Mouse (Mus musculus) ES-CJ7 (cell line): ENCODE data around the gene Capn7.

ENCODE experiments used
- DNase-seq: peaks from one replicate; pipeline ENCODE4 v3.0.0; 2011; ENCODE audit warnings: low read depth, low spot score

Capn7 gene

DNA sequence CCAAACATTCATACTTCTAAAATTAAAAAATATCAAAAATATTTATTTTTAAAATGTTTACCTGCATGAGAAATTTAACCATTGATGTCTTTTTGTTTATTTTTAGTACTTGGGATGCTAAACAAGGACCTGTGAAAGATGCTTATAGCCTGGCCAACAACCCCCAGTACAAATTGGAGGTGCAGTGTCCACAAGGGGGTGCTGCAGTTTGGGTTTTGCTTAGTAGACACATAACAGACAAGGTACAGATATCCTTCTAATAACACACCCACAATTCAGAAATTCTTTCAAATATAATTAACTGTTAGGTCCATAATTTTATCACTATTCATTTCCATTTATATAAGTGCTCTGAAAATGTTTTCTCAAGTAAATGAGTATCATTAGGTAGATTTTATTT, 28.9 kb downstream of the Capn7 start:
- DNase-seq, result peak; percentile 55

- no peak for DNase-seq
Observed at GRCm38 (mm10) chr14:31367951-31368350, 31.5 kb downstream of the Capn7 start.

- DNase-seq, result no peak
Observed at GRCm38 (mm10) chr14:31369377-31369776, 32.9 kb downstream of the Capn7 start.

GRCm38 (mm10) chr14:31374390-31374789, 38.0 kb downstream of the Capn7 start:
- no peak for DNase-seq

GRCm38 (mm10) chr14:31376331-31376730, 39.9 kb downstream of the Capn7 start:
- DNase-seq, result no peak

DNA sequence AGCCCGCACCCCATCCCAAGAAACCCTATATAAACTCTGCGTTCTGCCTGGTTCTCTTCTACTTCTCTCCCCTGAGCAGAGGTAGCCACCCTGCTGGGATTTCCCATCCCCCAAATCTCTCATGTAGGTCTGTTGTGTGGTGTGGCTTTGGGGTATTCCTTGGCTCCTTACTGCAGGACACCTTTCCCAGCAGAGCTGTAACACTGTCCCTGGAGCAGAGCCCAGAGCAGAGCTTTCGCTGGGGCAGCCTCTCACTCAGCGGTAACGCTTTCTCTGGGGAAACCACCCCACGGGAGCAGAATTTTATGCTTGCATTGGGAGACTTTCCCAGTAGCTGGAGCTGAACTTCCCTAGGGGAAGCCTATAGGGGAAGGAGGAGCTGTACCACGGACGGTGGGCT, 45.8 kb downstream of the Capn7 start:
- no peak for DNase-seq

DNA sequence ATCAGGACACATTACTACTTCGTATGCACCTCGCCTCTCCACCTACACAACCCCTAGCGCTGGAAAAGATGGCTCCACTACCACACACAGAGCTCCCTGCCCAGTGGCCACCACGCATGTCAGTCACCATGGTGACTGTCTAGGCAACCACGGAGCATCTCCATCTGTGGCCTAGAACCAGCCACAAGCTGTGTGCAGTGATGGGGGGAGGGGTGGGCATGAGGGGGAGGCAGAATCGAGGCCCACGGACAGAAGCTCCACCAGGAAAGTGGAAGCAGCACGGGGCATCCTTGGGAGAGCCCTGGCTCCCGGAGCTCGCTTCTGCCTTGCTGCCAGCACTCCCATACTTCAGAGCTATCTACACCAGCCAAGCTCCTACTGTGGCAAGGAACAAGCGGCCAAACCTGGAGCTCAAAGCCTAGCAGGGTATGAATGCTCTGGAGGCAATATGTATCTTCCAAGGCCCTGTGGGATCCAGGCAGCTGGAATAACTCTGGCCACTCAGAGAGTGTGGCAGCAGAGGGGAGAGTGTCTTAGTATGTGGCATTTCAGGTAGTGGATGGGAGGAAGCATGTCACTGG, 47.1 kb downstream of the Capn7 start:
- DNase-seq, result no peak

- no peak for DNase-seq
Observed at GRCm38 (mm10) chr14:31384366-31385323, 48.2 kb downstream of the Capn7 start.

- DNase-seq, result no peak
Observed at GRCm38 (mm10) chr14:31385406-31385805, 49.0 kb downstream of the Capn7 start.

DNA sequence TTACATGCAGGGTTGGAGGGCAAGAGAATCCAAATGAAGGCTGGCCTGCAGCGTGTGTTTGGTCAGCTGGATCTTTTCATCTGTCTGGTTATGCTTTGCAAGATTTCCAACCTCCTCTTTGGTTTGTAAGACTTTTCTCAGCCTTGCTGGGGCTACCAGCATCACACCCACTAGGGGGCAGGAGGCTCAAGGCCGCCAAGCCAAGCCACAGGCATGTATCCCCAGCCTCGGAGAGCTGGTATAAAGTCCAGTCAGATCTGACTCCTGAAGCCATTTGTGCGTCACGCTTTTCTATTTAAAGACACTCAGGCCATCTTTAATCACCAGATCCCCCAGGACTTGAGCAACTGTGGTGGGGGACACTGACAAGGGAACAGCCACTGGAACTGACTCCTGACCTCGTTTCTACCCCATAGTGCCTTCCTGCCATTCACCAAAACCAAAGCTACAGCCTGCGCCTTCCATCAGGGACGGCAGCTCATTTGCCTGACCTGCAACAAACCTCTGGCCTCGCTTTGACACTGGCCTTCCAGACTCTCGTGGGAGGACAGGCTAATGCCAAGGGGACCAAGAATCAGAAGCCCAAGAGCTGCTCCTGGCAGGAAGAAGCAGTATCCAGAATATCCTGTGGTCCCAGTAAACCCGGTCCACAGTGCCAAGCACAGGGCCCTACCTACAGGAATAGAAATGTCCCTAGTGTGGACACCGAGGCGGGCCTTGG, 49.7 kb downstream of the Capn7 start:
- peak; percentile 39 for DNase-seq

GRCm38 (mm10) chr14:31387301-31387981, 51.0 kb downstream of the Capn7 start:
- no peak for DNase-seq

DNA sequence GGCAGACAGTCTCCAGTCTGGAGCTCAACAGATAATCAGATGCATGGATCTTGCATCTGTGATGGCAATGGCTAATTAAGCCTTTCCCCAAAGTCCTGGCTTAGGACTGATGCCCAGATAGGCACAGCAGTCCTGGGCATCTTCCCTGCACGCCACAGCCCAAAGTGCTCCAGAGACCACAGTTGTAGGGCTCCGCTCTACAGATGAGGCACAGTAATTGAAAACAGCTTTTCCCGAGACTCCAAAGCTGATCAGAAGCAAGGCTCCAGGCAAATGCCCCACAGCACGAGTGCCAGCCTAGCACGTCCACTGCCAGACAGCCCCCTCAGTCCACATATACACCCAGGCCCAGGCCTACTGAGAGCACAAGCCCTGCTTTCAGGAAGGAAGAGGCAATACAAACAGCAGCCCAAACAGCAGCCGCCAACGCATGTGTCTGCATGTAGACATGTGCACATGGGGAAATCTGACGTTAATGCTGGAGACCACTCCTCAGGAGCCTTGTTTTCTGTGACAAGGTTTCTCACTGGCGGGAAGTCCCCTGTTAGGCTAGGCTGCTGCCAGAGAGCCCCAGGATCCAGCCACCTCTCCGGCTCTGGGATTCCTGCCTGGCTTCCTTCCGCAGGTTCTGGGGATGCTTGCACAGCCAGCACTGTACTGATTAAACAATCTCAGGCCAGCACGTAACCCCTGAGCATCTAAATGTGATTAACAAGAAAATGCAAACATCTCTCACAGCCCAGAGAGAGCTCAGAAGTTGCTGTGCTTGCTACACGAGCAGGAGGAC, 51.8 kb downstream of the Capn7 start:
- DNase-seq, result no peak

GRCm38 (mm10) chr14:31389421-31390147, 53.1 kb downstream of the Capn7 start:
- no peak for DNase-seq

- DNase-seq, result no peak
Observed at GRCm38 (mm10) chr14:31392300-31392699, 55.9 kb downstream of the Capn7 start.

DNA sequence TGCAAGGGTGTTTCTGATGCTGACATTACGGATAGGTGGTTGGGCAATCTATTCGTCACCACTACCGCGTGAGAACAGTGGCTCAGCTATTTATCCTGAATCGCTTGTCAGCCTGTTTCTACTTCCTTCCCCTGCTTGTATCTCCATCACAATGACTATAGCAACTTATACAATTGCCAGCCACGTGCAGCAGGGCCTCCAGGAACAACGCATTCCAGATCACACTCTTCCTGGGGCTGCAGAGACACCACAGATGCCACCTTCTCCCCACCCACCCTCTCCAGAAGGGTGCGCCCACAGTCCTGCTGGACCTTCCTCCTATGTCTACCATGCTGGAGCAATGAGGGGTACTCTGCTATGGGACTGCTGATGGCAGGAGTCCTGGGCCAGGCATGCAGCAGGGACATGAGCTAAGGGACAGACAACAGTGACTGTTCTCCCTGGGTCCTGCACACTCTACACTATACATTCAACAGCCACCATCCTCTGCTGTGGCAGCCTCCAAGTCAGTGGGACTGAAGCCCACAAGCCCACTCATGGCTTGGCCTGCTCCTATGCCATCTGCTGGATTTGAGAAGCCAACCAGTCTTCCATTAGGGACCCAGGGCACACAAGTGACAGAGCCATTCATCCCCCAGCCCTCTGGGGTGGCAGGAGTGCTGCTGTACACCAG, 56.6 kb downstream of the Capn7 start:
- DNase-seq, result no peak

GRCm38 (mm10) chr14:31393546-31393890, 57.1 kb downstream of the Capn7 start:
- DNase-seq, result no peak

DNA sequence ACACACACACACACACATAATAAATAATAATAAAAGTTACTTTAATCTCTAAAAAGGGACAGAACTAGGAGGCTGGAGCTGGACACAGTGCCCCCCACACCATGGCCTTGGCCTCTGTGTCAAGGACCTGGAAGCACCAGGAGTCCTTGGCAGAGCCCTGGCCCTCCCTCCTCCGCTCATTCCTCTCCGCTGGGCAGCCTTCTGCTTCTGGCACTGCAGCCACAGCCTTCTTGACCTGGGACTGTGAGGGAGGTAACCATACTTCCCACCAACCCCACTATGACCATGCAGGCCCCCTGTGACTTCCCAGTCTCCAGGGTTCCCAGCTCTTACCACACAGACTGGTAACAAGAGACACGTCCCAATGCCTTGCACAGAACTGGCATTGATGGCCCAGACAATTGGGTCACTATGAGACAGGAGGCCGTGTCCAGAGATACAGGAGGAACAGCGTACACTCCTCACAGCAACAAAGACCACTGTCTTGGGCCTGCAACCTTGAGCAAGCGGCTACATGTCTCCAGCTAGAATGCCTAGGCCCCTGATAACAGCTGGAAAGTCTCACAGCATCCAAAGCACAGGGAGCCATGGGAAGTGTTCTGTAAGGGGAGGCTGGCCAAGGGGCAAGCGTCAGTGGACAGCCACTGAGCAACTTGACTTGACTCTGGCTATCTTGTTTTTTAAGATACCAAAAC, 57.6 kb downstream of the Capn7 start:
- no peak for DNase-seq

DNA sequence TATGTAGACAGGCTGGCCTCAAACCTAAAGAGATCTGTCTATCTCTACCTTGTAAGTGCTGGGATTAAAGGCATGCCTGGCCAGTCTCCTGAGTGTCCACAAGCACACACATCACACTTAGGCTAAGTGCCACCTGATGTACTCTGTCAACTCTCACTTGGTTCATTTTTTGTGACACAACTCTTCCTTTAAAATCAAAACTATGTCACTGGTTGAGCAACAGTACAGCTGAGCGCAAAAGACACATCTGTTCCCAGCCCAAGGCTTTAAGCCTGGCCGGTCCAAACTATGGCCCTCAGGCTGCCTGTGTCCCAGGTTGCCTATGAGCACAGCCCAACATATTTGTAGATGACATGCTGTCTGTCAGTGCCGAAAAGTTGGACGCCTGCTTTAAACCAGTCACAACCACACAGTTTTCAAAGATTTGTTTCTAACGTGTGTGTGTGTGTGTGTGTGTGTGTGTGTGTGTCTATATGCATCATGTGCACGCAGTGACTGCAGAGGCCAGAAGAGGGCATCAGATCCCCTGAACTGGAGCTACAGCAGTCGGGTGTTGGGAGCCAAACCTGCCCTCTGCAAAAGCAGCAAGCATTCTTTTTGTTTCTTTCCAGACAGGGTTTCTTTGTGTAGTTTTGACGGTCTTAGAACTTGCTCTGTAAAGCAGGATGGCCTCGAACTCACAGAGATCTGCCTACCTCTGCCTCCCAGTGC, 58.5 kb downstream of the Capn7 start:
- peak; percentile 34 for DNase-seq
